Mouse (Mus musculus) kidney, postnatal 0 days (tissue): ENCODE measurements at regions not wholly inside any gene's neighbourhood (a gene's known extent, or its start where the extent isn't known, plus 50 kb on each side); places are given as distances from the start of the nearest gene placed in this dataset.

ENCODE experiments used
- ATAC-seq: fragments of 200-750 bp; cut with Nextera tagmentation; replicated peaks from 2 replicates; pipeline ENCODE4 v1.8.0; 2017; ENCODE audit warnings: low read depth, moderate number of reproducible peaks, moderate TSS enrichment, moderate library complexity; ENCODE audit not compliant: low FRiP score
- DNase-seq: peaks from one replicate; pipeline ENCODE4 v3.0.0-alpha.2; 2016; ENCODE audit warnings: low spot score
- H3K27ac ChIP-seq: fragments of 300-500 bp; sonication (generic); 2 replicates; pipeline ENCODE4 v1.5.1; 2014; ENCODE audit warnings: mild to moderate bottlenecking
- H3K27me3 ChIP-seq: fragments of 300-500 bp; sonication (generic); 2 replicates; pipeline ENCODE4 v1.6.1; 2014; ENCODE audit warnings: low read length, mixed read lengths; ENCODE audit not compliant: insufficient read depth
- H3K36me3 ChIP-seq: fragments of 300-500 bp; sonication (generic); 2 replicates; pipeline ENCODE4 v1.6.1; 2014; ENCODE audit warnings: low read length, mixed read lengths; ENCODE audit not compliant: insufficient read depth
- H3K4me1 ChIP-seq: fragments of 300-500 bp; sonication (generic); replicated peaks from 2 replicates; pipeline ENCODE4 v1.6.1; 2014; ENCODE audit warnings: antibody characterized with exemption, low read length, mixed read lengths; ENCODE audit not compliant: insufficient read depth
- H3K4me2 ChIP-seq: fragments of 300-500 bp; sonication (generic); 2 replicates; pipeline ENCODE4 v1.6.1; 2014; ENCODE audit warnings: mild to moderate bottlenecking, low read length, moderate library complexity, mixed read lengths
- H3K4me3 ChIP-seq: fragments of 300-500 bp; sonication (generic); replicated peaks from 2 replicates; pipeline ENCODE4 v1.5.1; 2014; ENCODE audit warnings: low read depth, low read length
- H3K9ac ChIP-seq: fragments of 300-500 bp; sonication (generic); 2 replicates; pipeline ENCODE4 v1.6.1; 2014; ENCODE audit warnings: low read depth, low read length
- H3K9me3 ChIP-seq: fragments of 300-500 bp; sonication (generic); replicated peaks from 2 replicates; pipeline ENCODE4 v1.6.1; 2016; ENCODE audit warnings: low read length, inconsistent platforms, mixed read lengths
- CTCF ChIP-seq: IDR thresholded peaks from 2 replicates; pipeline ENCODE4 v1.5.1; 2016; ENCODE audit warnings: antibody characterized with exemption, low read depth, mild to moderate bottlenecking, moderate library complexity
- WGBS: fragments of 180-500 bp; shearing (Covaris S2); extraction: QIAGEN DNeasy Blood & Tissue Kit; methylation state at CpG from one replicate; pipeline ENCODE4 v1.1.7; 2014; 5-methylcytosine and 5-hydroxymethylcytosine counted together

- TF ChIP-seq CTCF = no peak
- no peak overlapping the region for H3K9ac ChIP-seq
- H3K27me3 ChIP-seq = no peaks in the 10 kb centered on the region
- no peaks in the 10 kb centered on the region for H3K9me3 ChIP-seq
- WGBS = 89% methylated on average over 8 of the region's 8 CpGs
- ATAC-seq = no peak
- no peaks in the 10 kb centered on the region for H3K36me3 ChIP-seq
- no peak overlapping the region for H3K4me3 ChIP-seq
- no peak overlapping the region for H3K4me2 ChIP-seq
- H3K4me1 ChIP-seq = no peaks in the 10 kb centered on the region
- no peak overlapping the region for H3K27ac ChIP-seq
- DNase-seq = no peak
Observed at GRCm38 (mm10) chr14:67626181-67626580, 1617.2 kb upstream of the Gulo start.

- no peak for TF ChIP-seq CTCF
- no peak overlapping the region for H3K4me3 ChIP-seq
Observed at GRCm38 (mm10) chr14:67623841-67624480, 1615.0 kb upstream of the Gulo start.

GRCm38 (mm10) chr14:67622911-67623310 lies 1613.9 kb upstream of the Gulo start:
- Histone ChIP-seq H3K9me3 (no peaks in the 10 kb centered on the region), H3K4me3 (no peak overlapping the region), H3K27me3 (no peaks in the 10 kb centered on the region), H3K36me3 (no peaks in the 10 kb centered on the region), H3K27ac (no peak overlapping the region), H3K4me2 (no peak overlapping the region), H3K4me1 (no peaks in the 10 kb centered on the region), H3K9ac (no peak overlapping the region)
- ATAC-seq (no peak), DNase-seq (no peak)
- no peak for TF ChIP-seq CTCF
- 78% methylated on average over 6 of the region's 6 CpGs for WGBS

More at GRCm38 (mm10) chr14:67623841-67624480, 1615.0 kb upstream of the Gulo start:
- 68% methylated on average over 4 of the region's 4 CpGs for WGBS
- Histone ChIP-seq H3K27me3 (no peaks in the 10 kb centered on the region), H3K9me3 (no peaks in the 10 kb centered on the region), H3K9ac (no peak overlapping the region), H3K4me2 (no peak overlapping the region), H3K27ac (no peak overlapping the region), H3K36me3 (no peaks in the 10 kb centered on the region), H3K4me1 (no peaks in the 10 kb centered on the region)
- DNase-seq (no peak), ATAC-seq (no peak)

- no peaks in the 10 kb centered on the region for H3K4me1 ChIP-seq
- no peaks in the 10 kb centered on the region for H3K36me3 ChIP-seq
- H3K4me3 ChIP-seq = no peak overlapping the region
- H3K9me3 ChIP-seq = no peaks in the 10 kb centered on the region
- H3K4me2 ChIP-seq = no peak overlapping the region
- no peak for DNase-seq
- no peaks in the 10 kb centered on the region for H3K27me3 ChIP-seq
- no peak for ATAC-seq
- no peak overlapping the region for H3K9ac ChIP-seq
- H3K27ac ChIP-seq = no peak overlapping the region
- 51% methylated on average over 2 of the region's 2 CpGs for WGBS
- no peak for TF ChIP-seq CTCF
Observed at GRCm38 (mm10) chr14:67621486-67621885, 1612.5 kb upstream of the Gulo start.

- Histone ChIP-seq H3K27ac (no peak overlapping the region), H3K27me3 (no peaks in the 10 kb centered on the region), H3K4me1 (no peaks in the 10 kb centered on the region), H3K9ac (no peak overlapping the region), H3K36me3 (no peaks in the 10 kb centered on the region), H3K9me3 (no peaks in the 10 kb centered on the region), H3K4me2 (no peak overlapping the region), H3K4me3 (no peak overlapping the region)
- WGBS = 20% methylated on average over 4 of the region's 4 CpGs
- no peak for ATAC-seq
- TF ChIP-seq CTCF = peak; percentile 88
- DNase-seq = peak; percentile 91
Observed at GRCm38 (mm10) chr14:67620854-67621476, 1612.0 kb upstream of the Gulo start.

- H3K9ac ChIP-seq = no peak overlapping the region
- 66% methylated on average over 4 of the region's 4 CpGs for WGBS
- H3K4me3 ChIP-seq = no peak overlapping the region
- no peak for DNase-seq
- ATAC-seq = no peak
- no peak overlapping the region for H3K4me2 ChIP-seq
- 0 out of 2 replicates have a peak, but pooled peaks cover 6% of the 10 kb centered on the region for H3K27me3 ChIP-seq
- TF ChIP-seq CTCF = no peak
- H3K9me3 ChIP-seq = no peaks in the 10 kb centered on the region
- H3K36me3 ChIP-seq = no peaks in the 10 kb centered on the region
- no peaks in the 10 kb centered on the region for H3K4me1 ChIP-seq
- H3K27ac ChIP-seq = no peak overlapping the region
Observed at GRCm38 (mm10) chr14:67619571-67619970, 1610.6 kb upstream of the Gulo start.
